Mouse (Mus musculus): Measurements from ENCODE around the gene Gm26897. TPM values are rescaled to one million over a fixed set of nuclear protein-coding genes. Genes with fewer than 3 reads are reported as not detected.
A peak's percentile ranks its signal among the peaks of the same experiment; 100 is the strongest.

Gene Gm26897
- total RNA-seq, 2 experiments from 2014 or later = not detected

- DNase-seq (ENCODE audit: extremely low spot score in 1 of 2, low spot score in 1 of 2) = no peak
These were observed 8.7 kb downstream of the Gm26897 start for GRCm38 (mm10) chr5:111742290-111742898.

GRCm38 (mm10) chr5:111749599-111749998 is 15.9 kb downstream of the Gm26897 start:
- DNase-seq (ENCODE audit: extremely low spot score in 1 of 2, low spot score in 1 of 2) = no peak

- no peak for DNase-seq (ENCODE audit: extremely low spot score in 1 of 2, low spot score in 1 of 2)
These were observed 16.4 kb downstream of the Gm26897 start for GRCm38 (mm10) chr5:111750092-111750491.

GRCm38 (mm10) chr5:111754484-111755139 is 20.9 kb downstream of the Gm26897 start:
- DNase-seq (ENCODE audit: extremely low spot score in 1 of 2, low spot score in 1 of 2) = peak in 1 of 2 experiments; percentile 33

- no peak for DNase-seq (ENCODE audit: extremely low spot score in 1 of 2, low spot score in 1 of 2)
These were observed 21.6 kb downstream of the Gm26897 start for GRCm38 (mm10) chr5:111755330-111755729.

- DNase-seq (ENCODE audit: extremely low spot score in 1 of 2, low spot score in 1 of 2) = no peak
These were observed 27.2 kb downstream of the Gm26897 start for GRCm38 (mm10) chr5:111760721-111761480.

GRCm38 (mm10) chr5:111761574-111761973 is 27.9 kb downstream of the Gm26897 start:
- no peak for DNase-seq (ENCODE audit: extremely low spot score in 1 of 2, low spot score in 1 of 2)

- DNase-seq (ENCODE audit: extremely low spot score in 1 of 2, low spot score in 1 of 2) = peak; percentile 44 to 59
These were observed 28.4 kb downstream of the Gm26897 start for GRCm38 (mm10) chr5:111762085-111762484.

- no peak for DNase-seq (ENCODE audit: extremely low spot score in 1 of 2, low spot score in 1 of 2)
These were observed 32.1 kb downstream of the Gm26897 start for GRCm38 (mm10) chr5:111765671-111766290.

- DNase-seq (ENCODE audit: extremely low spot score in 1 of 2, low spot score in 1 of 2) = no peak
These were observed 33.0 kb downstream of the Gm26897 start for GRCm38 (mm10) chr5:111766696-111767095.

GRCm38 (mm10) chr5:111770266-111770665 is 36.5 kb downstream of the Gm26897 start:
- DNase-seq (ENCODE audit: extremely low spot score in 1 of 2, low spot score in 1 of 2) = no peak

- no peak for DNase-seq (ENCODE audit: extremely low spot score in 1 of 2, low spot score in 1 of 2)
These were observed 38.4 kb downstream of the Gm26897 start for GRCm38 (mm10) chr5:111772127-111772526.

- no peak for DNase-seq (ENCODE audit: extremely low spot score in 1 of 2, low spot score in 1 of 2)
These were observed 39.1 kb downstream of the Gm26897 start for GRCm38 (mm10) chr5:111772591-111773406.

GRCm38 (mm10) chr5:111773407-111773733 is 39.6 kb downstream of the Gm26897 start:
- no peak for DNase-seq (ENCODE audit: extremely low spot score in 1 of 2, low spot score in 1 of 2)

GRCm38 (mm10) chr5:111776246-111776645 is 42.5 kb downstream of the Gm26897 start:
- DNase-seq (ENCODE audit: extremely low spot score in 1 of 2, low spot score in 1 of 2) = no peak

GRCm38 (mm10) chr5:111778093-111778492 is 44.4 kb downstream of the Gm26897 start:
- no peak for DNase-seq (ENCODE audit: extremely low spot score in 1 of 2, low spot score in 1 of 2)

GRCm38 (mm10) chr5:111779776-111780485 is 46.2 kb downstream of the Gm26897 start:
- no peak for DNase-seq (ENCODE audit: extremely low spot score in 1 of 2, low spot score in 1 of 2)
